Mouse (Mus musculus) G1E (cell line): ENCODE data around the gene Mtcl1.

ENCODE experiments used
- CTCF ChIP-seq: IDR thresholded peaks from 2 replicates; pipeline ENCODE4 v1.5.1; 2012; ENCODE audit warnings: low read depth, low read length, inconsistent platforms, mixed read lengths
- GATA1 ChIP-seq: IDR thresholded peaks from 2 replicates; pipeline ENCODE4 v1.6.1; 2012; ENCODE audit warnings: borderline replicate concordance, low read length, inconsistent platforms, mixed read lengths
- TAL1 ChIP-seq: conservative IDR thresholded peaks from 2 replicates; pipeline ENCODE4 v1.6.1; 2012; ENCODE audit warnings: low read depth, low read length, inconsistent platforms, mixed read lengths

DNA sequence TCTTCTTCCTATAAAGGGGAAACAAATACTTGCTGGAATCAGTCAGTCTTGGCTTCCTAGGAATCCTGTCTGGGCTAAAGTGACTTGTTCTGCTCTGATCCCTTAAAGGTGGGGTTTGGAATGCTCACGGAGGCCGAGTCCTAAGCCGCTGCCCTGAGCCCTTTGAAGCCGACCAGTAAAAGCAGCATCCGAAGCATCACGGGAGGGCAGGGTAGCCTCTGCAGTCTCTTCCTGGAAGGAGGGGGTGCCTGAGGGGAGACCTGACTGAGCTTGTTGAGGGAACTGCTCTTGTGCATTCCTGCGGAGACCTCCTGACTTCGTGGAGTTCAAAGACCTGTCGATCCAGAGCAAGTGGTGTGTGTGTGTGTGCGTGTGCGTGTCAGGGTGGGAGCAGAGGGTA is 103.2 kb downstream of the Mtcl1 start:
- TF ChIP-seq GATA1: no peak
- TF ChIP-seq CTCF: no peak
- TF ChIP-seq TAL1: no peak
